Mouse (Mus musculus): ENCODE results near the gene Chl1. TPM values are rescaled to one million over a fixed set of nuclear protein-coding genes. Genes with fewer than 3 reads are reported as not detected.

Chl1 gene
- polyA plus RNA-seq (2012; rRNA removed), result 0.38 TPM in 2 replicates

- DNase-seq (ENCODE audit: low read depth, low spot score), result no peak
- 7% methylated on average over 25 of the region's 25 CpGs for WGBS
These were observed at the start of gene Chl1 for GRCm38 (mm10) chr6:103510392-103511289. Gene Chl1 (plus strand): TSS chr6:103510586.

- no peak for DNase-seq (ENCODE audit: low read depth, low spot score)
- 62% methylated on average over 5 of the region's 5 CpGs for WGBS
These were observed 44.8 kb upstream of the Chl1 start for GRCm38 (mm10) chr6:103465479-103466080.

GRCm38 (mm10) chr6:103473316-103473715, 37.1 kb upstream of the Chl1 start:
- DNase-seq (ENCODE audit: low read depth, low spot score), result no peak

GRCm38 (mm10) chr6:103487199-103487598, 23.2 kb upstream of the Chl1 start:
- WGBS, result 81% methylated on average over 1 of the region's 1 CpGs
- no peak for DNase-seq (ENCODE audit: low read depth, low spot score)

More at GRCm38 (mm10) chr6:103473316-103473715, 37.1 kb upstream of the Chl1 start:
- WGBS, result 48% methylated on average over 5 of the region's 5 CpGs

GRCm38 (mm10) chr6:103498404-103498803, 12.0 kb upstream of the Chl1 start:
- WGBS, result 35% methylated on average over 4 of the region's 4 CpGs
- DNase-seq (ENCODE audit: low read depth, low spot score), result no peak

GRCm38 (mm10) chr6:103504065-103504464, 6.3 kb upstream of the Chl1 start:
- WGBS, result 42% methylated on average over 3 of the region's 3 CpGs
- no peak for DNase-seq (ENCODE audit: low read depth, low spot score)

GRCm38 (mm10) chr6:103507751-103508575, 2.4 kb upstream of the Chl1 start:
- no peak for DNase-seq (ENCODE audit: low read depth, low spot score)
- WGBS, result 47% methylated on average over 3 of the region's 3 CpGs

GRCm38 (mm10) chr6:103509596-103509995, 790 bp upstream of the Chl1 start:
- 59% methylated on average over 4 of the region's 4 CpGs for WGBS
- no peak for DNase-seq (ENCODE audit: low read depth, low spot score)

GRCm38 (mm10) chr6:103511290-103511971, 1.0 kb downstream of the Chl1 start:
- 7% methylated on average over 18 of the region's 18 CpGs for WGBS
- no peak for DNase-seq (ENCODE audit: low read depth, low spot score)

GRCm38 (mm10) chr6:103511972-103512565, 1.7 kb downstream of the Chl1 start:
- WGBS, result 3% methylated on average over 29 of the region's 29 CpGs
- DNase-seq (ENCODE audit: low read depth, low spot score), result no peak

- 52% methylated on average over 6 of the region's 6 CpGs for WGBS
- no peak for DNase-seq (ENCODE audit: low read depth, low spot score)
These were observed 2.5 kb downstream of the Chl1 start for GRCm38 (mm10) chr6:103512911-103513321.

GRCm38 (mm10) chr6:103513621-103514241, 3.3 kb downstream of the Chl1 start:
- DNase-seq (ENCODE audit: low read depth, low spot score), result no peak
- 74% methylated on average over 8 of the region's 8 CpGs for WGBS

GRCm38 (mm10) chr6:103514346-103514745, 4.0 kb downstream of the Chl1 start:
- no peak for DNase-seq (ENCODE audit: low read depth, low spot score)
- WGBS, result 44% methylated on average over 1 of the region's 1 CpGs

- 80% methylated on average over 1 of the region's 1 CpGs for WGBS
- DNase-seq (ENCODE audit: low read depth, low spot score), result no peak
These were observed 4.4 kb downstream of the Chl1 start for GRCm38 (mm10) chr6:103514756-103515155.

GRCm38 (mm10) chr6:103519596-103519995, 9.2 kb downstream of the Chl1 start:
- 71% methylated on average over 2 of the region's 2 CpGs for WGBS
- DNase-seq (ENCODE audit: low read depth, low spot score), result no peak

GRCm38 (mm10) chr6:103525326-103526024, 15.1 kb downstream of the Chl1 start:
- DNase-seq (ENCODE audit: low read depth, low spot score), result no peak
- 54% methylated on average over 2 of the region's 2 CpGs for WGBS

GRCm38 (mm10) chr6:103526945-103527777, 16.8 kb downstream of the Chl1 start:
- DNase-seq (ENCODE audit: low read depth, low spot score), result no peak
- 72% methylated on average over 8 of the region's 8 CpGs for WGBS

Data from large intestine, adult 2 months (tissue).